Mouse (Mus musculus) myocyte (in vitro differentiated cells): Measurements from ENCODE around the gene Fcho2. TPM values are rescaled to one million over a fixed set of nuclear protein-coding genes. Genes with fewer than 3 reads are reported as not detected.

Experiments used
- H3K27me3 ChIP-seq: one replicate; pipeline ENCODE4 v1.6.1; 2011; ENCODE audit not compliant: control insufficient read depth, insufficient read depth, insufficient read length
- H3K36me3 ChIP-seq: one replicate; pipeline ENCODE4 v1.6.1; 2011; ENCODE audit not compliant: control insufficient read depth, insufficient read depth
- H3K4me2 ChIP-seq: one replicate; pipeline ENCODE4 v1.6.1; 2011; ENCODE audit warnings: low read depth, control low read depth
- H3K4me3 ChIP-seq: one replicate; pipeline ENCODE4 v1.5.1; 2011; ENCODE audit warnings: mild to moderate bottlenecking, control low read depth, moderate library complexity
- H3K79me2 ChIP-seq: one replicate; pipeline ENCODE4 v1.6.1; 2011; ENCODE audit not compliant: control insufficient read depth, insufficient read depth
- H3ac ChIP-seq: one replicate; pipeline ENCODE4 v1.6.1; 2011; ENCODE audit not compliant: control insufficient read depth, insufficient read length
- CEBPB ChIP-seq: IDR thresholded peaks from 2 replicates; pipeline ENCODE4 v1.6.1; 2011; ENCODE audit warnings: mild to moderate bottlenecking, moderate library complexity; ENCODE audit not compliant: poor library complexity, insufficient read depth, severe bottlenecking
- E2F4 ChIP-seq: IDR thresholded peaks from one replicate; pipeline ENCODE4 v1.6.1; 2011; ENCODE audit warnings: mild to moderate bottlenecking, control low read depth, moderate library complexity; ENCODE audit not compliant: insufficient read depth
- MAX ChIP-seq: IDR thresholded peaks from one replicate; pipeline ENCODE4 v1.6.1; 2011; ENCODE audit warnings: low read depth, mild to moderate bottlenecking, control low read depth
- MYOD1 ChIP-seq, 3 experiments: IDR thresholded peaks; one replicate each; pipeline ENCODE4 v1.6.1; 2011; ENCODE audit warnings: control low read depth in 2 of 3, low read depth in 2 of 3, mild to moderate bottlenecking in 2 of 3, moderate library complexity in 1 of 3; ENCODE audit not compliant: insufficient read length in 2 of 3, control insufficient read depth in 1 of 3
- MYOG ChIP-seq, 3 experiments: IDR thresholded peaks; one replicate each; pipeline ENCODE4 v1.6.1; 2011; ENCODE audit warnings: control low read depth in 2 of 3, low read depth in 2 of 3, mild to moderate bottlenecking in 2 of 3; ENCODE audit not compliant: insufficient read length in 2 of 3, control insufficient read depth in 1 of 3, insufficient read depth in 1 of 3
- POLR2A ChIP-seq: IDR thresholded peaks from one replicate; pipeline ENCODE4 v1.6.1; 2011; ENCODE audit warnings: low read depth, mild to moderate bottlenecking, control low read depth, moderate library complexity; ENCODE audit not compliant: insufficient read length
- POLR2AphosphoS2 ChIP-seq: IDR thresholded peaks from one replicate; pipeline ENCODE4 v1.6.1; 2011; ENCODE audit warnings: low read depth, control low read depth; ENCODE audit not compliant: insufficient read length
- REST ChIP-seq: IDR thresholded peaks from one replicate; pipeline ENCODE4 v1.6.1; 2011; ENCODE audit warnings: mild to moderate bottlenecking, control low read depth, moderate library complexity; ENCODE audit not compliant: insufficient read depth, insufficient read length
- SRF ChIP-seq: IDR thresholded peaks from one replicate; pipeline ENCODE4 v1.6.1; 2011; ENCODE audit warnings: low read depth; ENCODE audit not compliant: control insufficient read depth, insufficient read length
- TCF12 ChIP-seq: IDR thresholded peaks from one replicate; pipeline ENCODE4 v1.6.1; 2011; ENCODE audit warnings: mild to moderate bottlenecking, control low read depth; ENCODE audit not compliant: poor library complexity, insufficient read depth, severe bottlenecking
- TCF3 ChIP-seq: IDR thresholded peaks from one replicate; pipeline ENCODE4 v1.6.1; 2011; ENCODE audit warnings: low read depth, control low read depth; ENCODE audit not compliant: insufficient read length
- USF1 ChIP-seq: IDR thresholded peaks from one replicate; pipeline ENCODE4 v1.6.1; 2011; ENCODE audit warnings: low read depth, mild to moderate bottlenecking, control low read depth, moderate library complexity
- polyA plus RNA-seq: library from polyadenylated mRNA; unstranded; fragments of >200 nt; fragmentation: generic; extraction: Trizol; gene quantifications from one replicate; pipeline ENCODE4 v1.2.1, GENCODE M21; 2012; ENCODE audit warnings: missing spikeins

Fcho2 gene
- polyA plus RNA-seq, 1 experiment, result 3.9 TPM

DNA sequence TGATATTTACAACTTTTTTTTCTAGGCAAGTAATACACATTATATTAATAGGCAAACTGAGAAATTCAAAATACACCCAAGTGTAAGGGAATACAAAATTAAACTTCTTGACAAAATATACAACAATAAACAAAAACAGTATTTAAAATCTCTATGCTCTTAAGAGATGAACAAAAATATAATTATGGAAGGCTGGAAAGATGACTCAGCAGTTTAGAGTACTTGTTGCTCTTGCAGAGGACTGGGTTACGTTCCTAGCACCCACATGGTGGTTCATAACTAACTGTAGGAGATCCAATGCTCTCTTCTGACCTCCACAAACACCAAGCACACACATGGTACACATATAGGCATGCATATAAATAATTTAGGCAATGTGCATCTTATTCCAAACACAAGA is 22.4 kb downstream of the Fcho2 start:
- TF ChIP-seq SRF (no peak), REST (no peak), USF1 (no peak), MYOD1 (IDR thresholded peaks at IDR 0.05; ENCODE audit: control insufficient read depth in 1 of 3, insufficient read length in 2 of 3, low read depth in 2 of 3) (no peak), TCF3 (no peak), E2F4 (no peak), MAX (no peak), POLR2A (no peak)
- Histone ChIP-seq H3K79me2 (peaks cover 24% of the 10 kb centered on the region), H3K4me3 (no peak overlapping the region), H3K4me2 (no peak overlapping the region), H3K27me3 (no peaks in the 10 kb centered on the region), H3ac (no peak overlapping the region), H3K36me3 (peaks cover 12% of the 10 kb centered on the region)

DNA sequence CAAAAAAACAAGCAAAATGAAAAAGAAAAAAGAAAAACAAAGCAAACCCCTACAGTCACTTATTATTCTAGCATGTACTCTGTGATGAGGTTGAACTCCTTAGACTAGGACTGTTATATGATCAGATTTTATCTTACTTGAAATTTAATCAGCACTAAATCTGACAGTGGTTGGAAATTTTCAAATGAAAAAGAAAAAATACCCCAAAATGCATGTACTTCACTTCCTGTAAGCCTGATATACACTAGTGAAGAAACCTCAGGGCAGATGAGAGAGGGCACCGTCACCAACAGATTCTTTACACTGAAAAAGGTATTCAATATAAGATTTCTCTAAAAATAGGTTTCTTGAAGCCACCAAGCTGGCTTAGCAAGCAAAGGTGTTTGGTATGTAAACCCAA is 23.6 kb downstream of the Fcho2 start:
- no peak overlapping the region for H3K4me2 ChIP-seq
- H3K36me3 ChIP-seq, result peaks cover 8% of the 10 kb centered on the region
- H3K27me3 ChIP-seq, result no peaks in the 10 kb centered on the region
- peaks cover 20% of the 10 kb centered on the region for H3K79me2 ChIP-seq
- no peak overlapping the region for H3K4me3 ChIP-seq
- no peak overlapping the region for H3ac ChIP-seq
- TF ChIP-seq POLR2AphosphoS2 (no peak), MYOG (IDR thresholded peaks at IDR 0.05; ENCODE audit: control insufficient read depth in 1 of 3, insufficient read depth in 1 of 3, insufficient read length in 2 of 3, low read depth in 2 of 3) (no peak), MAX (no peak)

DNA sequence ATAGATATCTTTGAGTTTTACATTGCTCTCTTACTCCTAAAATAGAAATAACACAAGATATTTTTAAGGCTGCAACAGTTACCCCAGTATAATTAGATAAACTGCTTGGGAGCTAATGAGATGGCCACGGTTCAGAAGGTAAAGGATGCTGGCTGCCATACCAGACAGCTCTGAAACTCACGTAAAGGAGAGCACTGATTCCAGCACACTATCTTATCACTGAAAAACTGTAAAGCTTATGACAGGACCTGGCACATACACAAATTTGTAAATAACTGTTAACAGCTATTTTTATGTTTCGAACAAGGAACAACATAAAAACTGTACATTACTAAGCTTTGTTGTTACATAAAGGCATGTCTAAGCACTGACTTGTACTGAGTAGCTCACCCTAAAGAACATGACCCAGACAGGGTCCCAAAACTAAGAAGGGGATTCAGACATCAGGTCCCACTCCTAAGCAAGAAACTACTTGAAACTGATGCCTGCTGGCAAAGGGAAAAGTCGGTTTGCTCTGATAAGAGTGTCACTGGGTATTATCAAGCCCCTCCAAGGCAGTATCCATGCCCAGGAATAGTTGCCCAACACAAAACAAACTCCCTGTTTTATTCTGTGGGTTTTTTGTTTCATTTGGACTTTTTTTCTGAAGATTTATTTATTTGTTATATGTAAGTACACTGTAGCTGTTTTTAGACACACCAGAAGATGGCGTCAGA is 28.1 kb downstream of the Fcho2 start:
- no peak overlapping the region for H3K4me3 ChIP-seq
- TF ChIP-seq TCF12, result no peak
- no peak for TF ChIP-seq MYOD1 (IDR thresholded peaks at IDR 0.05; ENCODE audit: control insufficient read depth in 1 of 3, insufficient read length in 2 of 3, low read depth in 2 of 3)
- no peak for TF ChIP-seq CEBPB
- no peak for TF ChIP-seq REST
- no peak for TF ChIP-seq POLR2AphosphoS2
- no peak for TF ChIP-seq USF1
- TF ChIP-seq TCF3, result no peak
- TF ChIP-seq POLR2A, result no peak
- TF ChIP-seq SRF, result no peak
- no peak for TF ChIP-seq E2F4
- TF ChIP-seq MAX, result no peak
- no peak for TF ChIP-seq MYOG (IDR thresholded peaks at IDR 0.05; ENCODE audit: control insufficient read depth in 1 of 3, insufficient read depth in 1 of 3, insufficient read length in 2 of 3, low read depth in 2 of 3)
- no peaks in the 10 kb centered on the region for H3K79me2 ChIP-seq
- H3K4me2 ChIP-seq, result no peak overlapping the region
- H3ac ChIP-seq, result no peak overlapping the region
- peaks cover 4% of the 10 kb centered on the region for H3K36me3 ChIP-seq
- no peaks in the 10 kb centered on the region for H3K27me3 ChIP-seq

DNA sequence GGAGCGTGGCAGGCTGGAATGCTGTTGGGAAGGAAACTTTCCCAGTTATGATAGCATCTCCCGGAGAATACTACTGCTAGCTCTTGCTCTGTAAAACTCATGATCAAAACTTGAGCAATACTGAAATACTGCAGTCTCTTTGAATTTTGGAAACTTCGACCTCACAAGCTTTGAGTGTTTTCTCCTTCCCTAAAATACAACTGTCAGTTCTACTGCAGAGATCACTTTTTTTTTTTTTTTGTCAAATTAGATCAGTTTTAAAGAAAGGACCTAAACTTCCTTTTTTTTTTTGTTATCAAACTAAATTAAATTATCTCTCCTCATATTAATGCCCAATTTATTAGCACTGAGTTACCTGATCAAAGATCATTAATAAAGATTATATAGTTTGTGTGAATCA is 37.3 kb downstream of the Fcho2 start:
- Histone ChIP-seq H3K79me2 (no peaks in the 10 kb centered on the region), H3K4me2 (no peak overlapping the region), H3ac (no peak overlapping the region), H3K36me3 (peaks cover 22% of the 10 kb centered on the region), H3K27me3 (no peaks in the 10 kb centered on the region), H3K4me3 (no peak overlapping the region)
- TF ChIP-seq SRF (no peak), MAX (no peak), TCF12 (no peak), CEBPB (no peak), TCF3 (no peak), E2F4 (no peak), POLR2A (no peak), POLR2AphosphoS2 (no peak), USF1 (no peak), MYOD1 (IDR thresholded peaks at IDR 0.05; ENCODE audit: control insufficient read depth in 1 of 3, insufficient read length in 2 of 3, low read depth in 2 of 3) (no peak), REST (no peak), MYOG (IDR thresholded peaks at IDR 0.05; ENCODE audit: control insufficient read depth in 1 of 3, insufficient read depth in 1 of 3, insufficient read length in 2 of 3, low read depth in 2 of 3) (no peak)

DNA sequence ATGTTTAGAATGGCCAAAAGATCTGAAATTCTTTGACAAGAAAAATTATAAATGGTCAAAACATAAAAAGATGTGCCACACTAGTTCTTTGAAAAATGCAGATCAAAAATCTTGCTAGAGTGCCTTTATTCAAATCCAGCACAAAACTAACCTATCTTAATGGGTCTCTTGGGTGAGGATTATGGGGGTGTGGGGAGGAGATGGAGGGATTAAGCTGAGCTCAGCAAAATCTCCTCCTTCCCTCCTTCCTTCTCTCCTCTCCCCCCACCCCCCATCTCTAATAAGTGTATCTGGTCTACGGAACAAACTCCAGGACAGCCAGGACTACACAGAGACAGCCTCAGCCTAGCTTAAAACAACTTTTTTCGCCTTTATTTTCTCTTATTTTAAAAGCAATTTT is 43.8 kb downstream of the Fcho2 start:
- no peak overlapping the region for H3K4me3 ChIP-seq
- H3K4me2 ChIP-seq, result no peak overlapping the region
- no peaks in the 10 kb centered on the region for H3K27me3 ChIP-seq
- H3K36me3 ChIP-seq, result peaks cover 4% of the 10 kb centered on the region
- no peaks in the 10 kb centered on the region for H3K79me2 ChIP-seq
- no peak overlapping the region for H3ac ChIP-seq
- TF ChIP-seq CEBPB (no peak), USF1 (no peak), E2F4 (no peak), TCF3 (no peak), TCF12 (no peak), POLR2AphosphoS2 (no peak), MYOD1 (IDR thresholded peaks at IDR 0.05; ENCODE audit: control insufficient read depth in 1 of 3, insufficient read length in 2 of 3, low read depth in 2 of 3) (no peak), SRF (no peak), MYOG (IDR thresholded peaks at IDR 0.05; ENCODE audit: control insufficient read depth in 1 of 3, insufficient read depth in 1 of 3, insufficient read length in 2 of 3, low read depth in 2 of 3) (no peak), REST (no peak), MAX (no peak), POLR2A (no peak)
